26 mouse cellular contexts compared by ENCODE assay signal in genomic region chr3:31053191-31053590, GRCm38 (mm10). TPM values are rescaled to one million over a fixed set of nuclear protein-coding genes. Genes with fewer than 3 reads are reported as not detected.
DNase-seq lines count a peak whose midpoint lies in the region; ATAC-seq and TF ChIP-seq lines count a peak whose summit lies in the region.
"Had no signal": no experiment of that assay in that cellular context is flagged by ENCODE, and none has a peak within 500 bp of the region (broad histone marks: within the 10 kb centered on the region; RNA-seq: fewer than 3 reads in every experiment).

No protein-coding gene starts in this region.

- no peak for ATAC-seq in heart, embryonic 16.5 days (replicated peaks; ENCODE audit: extremely low read depth, insufficient read depth, low FRiP score)
- ATAC-seq: activated CD4-positive, CD25-positive, alpha-beta regulatory T cell, adult 4 months; forebrain, embryonic 15.5 days had no signal

- no peak overlapping the region for H3K4me3 ChIP-seq in heart, embryonic 16.5 days (ENCODE audit: low read length)
- no peak overlapping the region for H3K4me3 ChIP-seq in heart, adult 2 months
- H3K4me3 ChIP-seq: embryonic facial prominence, embryonic 10.5 days; embryonic facial prominence, embryonic 13.5 days; erythroblast, embryonic 14.5 days; forebrain, embryonic 12.5 days; forebrain, embryonic 15.5 days; heart, embryonic 10.5 days; heart, embryonic 13.5 days; hindbrain, embryonic 12.5 days; hindbrain, embryonic 15.5 days had no signal

- no peak overlapping the region for H3K9ac ChIP-seq in heart, embryonic 16.5 days (ENCODE audit: low read length)
- H3K9ac ChIP-seq in heart, adult 2 months (ENCODE audit: low read depth, low read length) = no peak overlapping the region
- H3K9ac ChIP-seq: embryonic facial prominence, embryonic 13.5 days; forebrain, embryonic 12.5 days; forebrain, embryonic 15.5 days; heart, embryonic 13.5 days; hindbrain, embryonic 12.5 days; hindbrain, embryonic 15.5 days had no signal

- 88% methylated on average over 9 of the region's 9 CpGs for WGBS in heart, embryonic 16.5 days
- 73% methylated on average over 9 of the region's 9 CpGs for WGBS in heart, adult 2 months

- TF ChIP-seq CTCF in heart, adult 2 months (IDR thresholded peaks at IDR 0.05) = no peak

- no peak overlapping the region for H3K4me2 ChIP-seq in heart, embryonic 16.5 days (ENCODE audit: low read depth, low read length)
- H3K4me2 ChIP-seq: embryonic facial prominence, embryonic 13.5 days; forebrain, embryonic 12.5 days; forebrain, embryonic 15.5 days; heart, embryonic 13.5 days; hindbrain, embryonic 12.5 days; hindbrain, embryonic 15.5 days had no signal

- no peaks in the 10 kb centered on the region for H3K27me3 ChIP-seq in heart, embryonic 16.5 days (ENCODE audit: control insufficient read depth, insufficient read depth, low read length)
- H3K27me3 ChIP-seq in heart, adult 2 months (ENCODE audit: control insufficient read depth, insufficient read depth, low read length) = no peaks in the 10 kb centered on the region
- H3K27me3 ChIP-seq: CH12.LX; embryonic facial prominence, embryonic 13.5 days; forebrain, embryonic 12.5 days; forebrain, embryonic 15.5 days; heart, embryonic 13.5 days; hindbrain, embryonic 12.5 days; hindbrain, embryonic 15.5 days had no signal

- no peak for DNase-seq in heart, adult 2 months
- peak; percentile 46 for DNase-seq in R1 (ENCODE audit: low read depth, low spot score)
- peak; percentile 56 for DNase-seq in retina, embryonic 14.5 days (ENCODE audit: low spot score)
- no peak for DNase-seq in kidney, postnatal 25 days
- no peak for DNase-seq in spleen, postnatal 4 days (ENCODE audit: low spot score in 2 of 2)
- DNase-seq: adrenal gland, postnatal 10 days; B cell, adult 2 months; cerebellum, adult 11-12 months; cerebellum, adult 8-10 months; cerebellum, postnatal 10 days; cerebellum, postnatal 36 days; embryo, embryonic 11 days; gastrocnemius, postnatal 25 days; heart, adult 18-20 months had no signal

- peaks cover 5% of the 10 kb centered on the region for H3K4me1 ChIP-seq in heart, embryonic 16.5 days (ENCODE audit: control insufficient read depth, insufficient read depth, low read length)
- H3K4me1 ChIP-seq in heart, adult 2 months (ENCODE audit: control insufficient read depth, insufficient read depth, low read length) = no peaks in the 10 kb centered on the region
- H3K4me1 ChIP-seq: embryonic facial prominence, embryonic 13.5 days had no signal

- TF ChIP-seq POLR2A in heart, adult 2 months (IDR thresholded peaks at IDR 0.05; ENCODE audit: insufficient read depth, low read depth, low read length) = no peak

- no peaks in the 10 kb centered on the region for H3K79me2 ChIP-seq in heart, adult 2 months (replicated peaks; ENCODE audit: control insufficient read depth, insufficient read depth, low read length)

- H3K9me3 ChIP-seq in heart, embryonic 16.5 days (replicated peaks; ENCODE audit: control insufficient read depth, low read length) = no peaks in the 10 kb centered on the region
- H3K9me3 ChIP-seq: embryonic facial prominence, embryonic 10.5 days; embryonic facial prominence, embryonic 13.5 days; forebrain, embryonic 12.5 days; forebrain, embryonic 15.5 days; heart, embryonic 10.5 days; heart, embryonic 13.5 days; hindbrain, embryonic 12.5 days; hindbrain, embryonic 15.5 days had no signal

- intact Hi-C loops in heart, adult 2 months (cut with DNase I) = no loop called here

- peaks cover 6% of the 10 kb centered on the region; the same call in 1 of the 2 replicates for H3K36me3 ChIP-seq in heart, embryonic 16.5 days (ENCODE audit: control insufficient read depth, insufficient read depth)
- H3K36me3 ChIP-seq in heart, adult 2 months (ENCODE audit: control insufficient read depth, insufficient read depth, low read length) = no peaks in the 10 kb centered on the region
- H3K36me3 ChIP-seq: forebrain, embryonic 15.5 days had no signal

- 0 out of 2 replicates have a peak overlapping the region, but pooled peaks have one; percentile 14 for H3K27ac ChIP-seq in heart, embryonic 16.5 days (ENCODE audit: low read length)
- no peak overlapping the region for H3K27ac ChIP-seq in heart, adult 2 months
- H3K27ac ChIP-seq: embryonic facial prominence, embryonic 10.5 days; embryonic facial prominence, embryonic 13.5 days; forebrain, embryonic 12.5 days; forebrain, embryonic 15.5 days; heart, embryonic 10.5 days; hindbrain, embryonic 12.5 days; hindbrain, embryonic 15.5 days had no signal

- TF ChIP-seq EP300 in heart, adult 2 months (IDR thresholded peaks at IDR 0.05; ENCODE audit: insufficient read depth, low read depth, low read length) = no peak

RNA-seq across cellular contexts. Expression of gene Skil, which starts 41.7 kb away (rescaled TPM):
- 10.0 and 10.3 TPM in 2 replicates for polyA plus RNA-seq in heart, embryonic 16.5 days (2015; fragmentation: Nextera tagmentation; extraction: Ambion mirVana)
- 10 to 100 TPM; 14.2 to 15.4 TPM for total RNA-seq in heart, adult 2 months (2021)
- 8.0 and 13.8 TPM in 2 replicates for polyA plus RNA-seq in heart, adult 2 months (2012; rRNA removed)

RNA-seq across cellular contexts. Expression of gene Prkci, which starts 57.6 kb away (rescaled TPM):
- polyA plus RNA-seq in heart, embryonic 16.5 days (2015; fragmentation: Nextera tagmentation; extraction: Ambion mirVana) = 16.9 and 17.1 TPM in 2 replicates
- total RNA-seq in heart, adult 2 months (2021) = 10 to 100 TPM in 1 of 2 experiments, 1 to 10 TPM in 1; 7.9 to 13.7 TPM
- polyA plus RNA-seq in heart, adult 2 months (2012; rRNA removed) = 6.4 and 13.1 TPM in 2 replicates

Comparison
In these comparisons a context has a peak if more than half of its experiments do, and no peak if none do; other contexts are left out.
1. DNase-seq: peak in R1 (single experiment) and retina, embryonic 14.5 days (single experiment); none in heart, adult 2 months (0 of 2), kidney, postnatal 25 days (0 of 2) and spleen, postnatal 4 days (0 of 2).